Mouse (Mus musculus) adrenal gland, postnatal 14 days (tissue): ENCODE results near the gene Jmjd1c. TPM values are rescaled to one million over a fixed set of nuclear protein-coding genes. Genes with fewer than 3 reads are reported as not detected.
"Not testable (repeated sequence)": the region's sequence is repeated elsewhere in the genome, so short reads cannot be mapped to it uniquely, and the experiment has no call there.

Source experiments
- DNase-seq: peaks from one replicate; pipeline ENCODE4 v3.0.0; 2021; ENCODE audit warnings: mixed read lengths
- total RNA-seq: library from RNA; stranded (reverse); gene quantifications from 2 replicates; pipeline ENCODE4 v1.2.3, GENCODE M21; 2021

Gene Jmjd1c
- total RNA-seq, 1 experiment from 2014 or later: 56.4 TPM

- no peak for DNase-seq
Measured at GRCm38 (mm10) chr10:67104543-67104942, 8.6 kb downstream of the Jmjd1c start.

DNA sequence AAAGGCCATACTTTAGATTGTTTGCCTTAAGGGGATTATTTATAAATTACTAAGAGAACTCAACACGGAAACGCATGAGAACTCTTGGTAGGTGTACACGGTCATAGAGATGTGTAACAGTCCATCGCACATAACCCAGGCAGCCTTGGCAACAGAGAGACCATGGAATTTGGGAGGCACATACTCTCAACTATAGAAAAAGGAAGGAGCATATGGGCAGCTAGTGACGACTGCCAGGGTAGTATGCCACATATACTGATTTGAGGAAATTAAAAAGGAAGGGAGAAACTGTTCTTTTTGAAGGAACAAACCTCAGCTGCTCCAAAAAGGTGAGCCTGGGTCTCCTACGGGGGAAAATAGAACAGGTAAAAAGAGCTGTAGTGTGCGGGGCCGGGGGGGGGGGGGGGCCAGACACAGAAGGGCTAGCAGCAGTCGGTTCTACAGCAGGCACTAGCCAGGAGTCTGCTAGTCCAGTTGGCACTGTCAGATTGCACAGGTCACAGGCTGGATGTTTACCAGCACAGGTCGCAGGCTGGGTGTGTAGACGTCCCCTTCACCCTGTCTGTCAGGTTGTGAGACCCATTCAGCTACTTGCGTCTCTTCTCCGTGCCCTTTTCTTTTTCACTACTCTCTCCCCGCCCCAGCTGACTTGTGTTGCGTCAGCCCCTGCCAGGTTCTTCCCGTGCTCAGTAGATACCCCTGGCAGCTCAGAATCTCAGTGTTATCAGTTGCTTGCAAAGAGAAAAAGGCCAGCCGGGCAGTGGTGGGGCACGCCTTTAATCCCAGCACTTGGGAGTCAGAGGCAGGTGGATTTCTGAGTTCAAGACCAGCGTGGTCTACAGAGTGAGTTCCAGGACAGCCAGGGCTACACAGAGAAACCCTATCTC is 9.6 kb downstream of the Jmjd1c start:
- no peak for DNase-seq

DNA sequence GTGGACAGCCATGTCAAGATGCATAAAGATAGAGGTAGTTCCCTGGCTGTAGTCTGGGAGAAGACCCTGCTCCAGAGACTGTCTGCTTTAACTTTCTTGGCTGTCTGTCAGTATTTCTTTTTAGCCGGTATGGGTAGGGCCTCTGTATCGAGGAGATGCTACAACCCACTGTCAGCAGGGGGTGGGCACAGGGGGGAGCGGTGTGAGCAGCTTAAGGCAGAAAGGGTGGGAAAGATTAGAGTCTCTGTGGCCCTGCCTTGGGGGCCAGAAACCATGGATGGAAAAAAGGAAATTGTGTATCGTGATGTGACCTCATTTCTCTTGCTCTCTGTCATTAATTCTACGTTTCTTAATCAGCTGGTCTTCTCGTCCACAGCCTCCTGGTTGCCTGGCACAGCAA is 10.5 kb downstream of the Jmjd1c start:
- DNase-seq: no peak

GRCm38 (mm10) chr10:67107017-67107761 is 11.3 kb downstream of the Jmjd1c start:
- no peak for DNase-seq

DNA sequence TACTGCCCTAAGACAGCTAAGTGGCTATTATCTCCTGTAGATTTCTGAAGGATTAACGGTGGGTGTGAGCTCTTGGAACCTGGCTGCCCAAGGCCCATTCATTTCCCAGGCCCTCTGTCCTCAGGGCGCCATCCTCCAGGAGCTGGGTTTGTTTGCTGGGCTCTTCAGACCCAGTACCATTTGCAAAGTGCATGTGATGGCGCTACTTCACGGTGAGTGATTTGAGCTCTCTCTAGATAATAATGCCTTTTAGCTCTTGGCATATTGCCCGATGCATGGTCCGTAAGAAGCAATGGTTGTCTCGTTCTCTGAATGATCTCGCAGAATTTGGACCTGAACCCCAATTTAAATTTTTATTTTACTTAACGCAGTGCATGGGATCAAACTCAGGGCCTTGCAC is 12.2 kb downstream of the Jmjd1c start:
- DNase-seq: no peak

DNA sequence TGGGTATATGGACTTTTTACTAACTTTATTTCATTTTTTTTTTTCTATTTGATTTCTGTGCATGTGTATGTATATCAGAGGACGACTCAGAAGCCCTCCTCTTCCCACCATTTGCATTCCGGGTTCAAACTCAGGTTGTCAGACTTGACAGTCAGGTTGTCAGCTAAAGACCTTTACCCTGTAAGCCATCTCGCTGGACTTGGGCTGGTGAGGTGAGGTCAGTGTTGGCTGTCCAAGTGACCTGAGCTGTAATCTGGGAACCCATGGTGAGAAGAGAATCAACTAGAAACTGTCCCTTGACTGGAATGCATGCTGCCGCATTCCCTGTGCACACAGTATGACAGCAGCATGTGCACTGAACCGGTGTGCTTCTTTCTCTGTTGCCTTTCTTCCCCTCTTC is 13.7 kb downstream of the Jmjd1c start:
- no peak for DNase-seq

GRCm38 (mm10) chr10:67111044-67111798 is 15.3 kb downstream of the Jmjd1c start:
- no peak for DNase-seq

- DNase-seq: no peak
Measured at GRCm38 (mm10) chr10:67111799-67112177, 15.9 kb downstream of the Jmjd1c start.

DNA sequence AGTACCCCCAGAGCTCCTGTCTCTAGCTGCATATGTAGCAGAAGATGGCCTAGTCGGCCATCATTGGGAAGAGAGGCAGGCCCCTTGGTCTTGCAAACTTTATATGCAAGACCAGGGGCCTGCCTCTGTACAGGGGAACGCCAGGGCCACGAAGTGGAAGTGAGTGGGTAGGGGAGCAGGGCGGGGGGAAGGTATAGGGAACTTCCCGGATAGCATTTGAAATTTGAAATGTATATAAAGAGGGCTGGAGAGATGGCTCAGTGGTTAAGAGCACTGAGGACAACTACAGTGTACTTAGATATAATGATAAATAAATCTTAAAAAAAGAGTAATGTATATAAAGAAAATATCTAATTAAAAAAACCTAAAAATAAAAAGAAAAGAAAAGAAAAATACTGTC is 17.0 kb downstream of the Jmjd1c start:
- not testable (repeated sequence) for DNase-seq

DNA sequence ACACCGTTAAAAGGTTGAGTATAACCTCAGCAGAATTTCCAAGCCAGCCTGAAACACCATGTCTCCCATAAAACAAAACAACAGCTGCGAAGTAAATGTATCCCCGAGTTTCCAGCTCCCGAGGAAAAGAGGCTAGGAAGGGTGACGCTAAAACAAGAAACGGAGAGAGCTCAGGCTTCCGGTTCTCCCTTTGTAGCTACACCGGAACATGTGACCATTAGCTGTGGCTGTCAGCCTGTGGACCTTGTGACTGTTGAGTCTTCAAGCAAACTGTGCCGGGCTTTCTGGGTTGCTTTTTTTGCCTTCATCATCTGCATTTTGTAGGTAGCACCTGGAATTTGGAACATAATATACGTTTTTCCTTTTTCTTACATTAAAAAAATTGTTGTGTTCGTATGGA is 17.9 kb downstream of the Jmjd1c start:
- DNase-seq: no peak

GRCm38 (mm10) chr10:67115115-67115514 is 19.2 kb downstream of the Jmjd1c start:
- peak; percentile 31 for DNase-seq

DNA sequence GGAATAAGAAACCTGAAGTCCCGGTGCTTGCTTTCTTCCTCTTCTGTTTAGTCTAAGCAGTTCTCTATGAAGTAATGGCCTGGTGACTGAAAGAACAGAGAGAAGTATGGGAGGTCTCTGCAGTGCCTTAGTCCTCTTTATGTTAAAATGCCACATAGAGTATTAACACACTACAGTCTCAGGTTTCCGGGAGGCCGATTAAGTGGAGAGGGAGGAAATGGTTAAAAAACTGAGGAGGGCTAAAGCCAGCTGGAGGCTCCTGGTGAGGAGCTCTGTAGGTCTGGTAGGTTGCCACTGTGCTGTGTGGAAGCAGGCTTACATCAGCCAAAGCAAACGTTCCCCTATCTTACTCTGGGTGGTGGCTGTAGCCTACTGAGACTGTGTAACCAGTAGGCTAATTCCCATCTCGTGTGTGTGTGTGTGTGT is 19.8 kb downstream of the Jmjd1c start:
- DNase-seq: peak; percentile 54

DNA sequence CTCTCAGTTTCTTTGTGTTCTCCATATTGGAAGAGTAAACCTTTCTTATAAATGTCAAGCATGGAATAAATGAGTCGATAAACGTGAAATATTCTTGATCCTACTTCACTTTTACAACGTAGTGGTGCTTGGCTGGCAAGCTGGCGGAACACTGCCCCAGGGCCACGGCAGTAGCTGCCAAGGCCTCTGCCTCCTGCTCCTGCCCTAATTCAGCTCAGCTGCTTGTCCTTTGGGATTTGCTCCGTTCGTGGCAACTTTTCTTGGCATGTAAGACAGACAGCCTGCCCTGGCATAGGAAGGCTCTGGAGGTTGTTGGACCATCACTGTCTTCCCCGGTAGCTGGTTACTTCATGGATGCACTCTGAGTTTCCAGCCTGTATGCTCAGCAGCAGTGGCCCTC is 20.3 kb downstream of the Jmjd1c start:
- DNase-seq: peak; percentile 81

DNA sequence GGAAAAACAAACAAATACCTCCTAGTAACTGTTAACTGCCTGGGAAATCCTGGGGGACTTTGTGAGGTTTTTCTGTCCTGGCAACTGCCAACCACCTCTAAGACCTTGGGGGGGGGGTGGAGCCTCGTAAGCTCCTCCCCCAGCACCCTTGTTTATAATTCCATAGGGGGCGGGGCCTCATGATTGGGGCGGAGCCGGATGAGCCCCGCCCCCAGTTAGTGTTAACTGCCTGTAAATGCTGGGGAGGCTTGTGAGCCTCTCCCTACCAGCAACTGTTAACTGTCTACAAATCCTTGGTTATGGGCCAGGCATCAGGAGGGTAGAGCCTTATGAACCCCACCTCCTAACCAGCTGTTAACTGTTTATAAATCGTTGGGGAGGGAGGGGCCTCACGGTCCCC is 23.4 kb downstream of the Jmjd1c start:
- DNase-seq: no peak

- no peak for DNase-seq
Measured at GRCm38 (mm10) chr10:67120180-67120579, 24.3 kb downstream of the Jmjd1c start.

- DNase-seq: no peak
Measured at GRCm38 (mm10) chr10:67120640-67121039, 24.7 kb downstream of the Jmjd1c start.

- no peak for DNase-seq
Measured at GRCm38 (mm10) chr10:67123756-67124155, 27.8 kb downstream of the Jmjd1c start.

GRCm38 (mm10) chr10:67124156-67124555 is 28.2 kb downstream of the Jmjd1c start:
- no peak for DNase-seq

DNA sequence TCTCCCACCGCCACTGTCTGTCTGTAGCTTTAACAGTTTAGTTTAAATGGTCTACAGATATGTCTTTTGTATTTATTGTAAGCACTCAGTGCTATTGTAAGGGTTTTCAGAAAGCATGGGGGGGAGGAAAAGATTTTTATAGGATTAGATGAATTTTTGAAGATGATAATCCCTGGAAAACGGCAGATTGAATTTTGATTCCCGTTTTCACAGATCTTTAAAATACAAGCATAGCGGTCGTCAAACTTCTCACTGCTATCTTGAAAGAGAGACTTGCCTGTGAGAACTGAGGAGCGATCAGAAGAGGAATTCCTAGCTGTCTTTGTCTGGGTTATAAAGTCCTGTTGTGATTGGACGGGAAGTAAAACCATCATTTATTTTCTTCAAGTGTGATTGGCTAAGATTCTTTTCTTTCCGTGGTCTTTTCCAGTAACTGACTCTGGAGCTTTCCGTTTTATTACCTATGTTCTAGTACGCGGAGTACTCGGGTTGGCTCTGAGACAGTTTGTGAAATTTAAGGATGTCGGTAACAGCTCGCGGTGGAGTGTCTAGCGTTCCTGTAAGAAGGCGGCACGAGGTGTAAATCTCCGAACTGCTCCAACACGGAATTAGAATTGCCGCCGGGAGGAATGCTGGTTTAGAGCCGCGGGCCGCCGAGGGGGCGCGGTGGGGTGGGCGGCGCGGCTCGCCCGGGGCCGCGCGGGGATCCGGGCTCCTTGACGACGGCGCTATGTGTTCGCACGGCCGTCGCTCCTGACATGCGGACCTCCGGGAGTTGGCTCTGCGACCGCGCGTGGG is 30.3 kb downstream of the Jmjd1c start:
- DNase-seq: peak; percentile 64

GRCm38 (mm10) chr10:67126859-67127758 is 31.2 kb downstream of the Jmjd1c start:
- DNase-seq: peak; percentile 72

DNA sequence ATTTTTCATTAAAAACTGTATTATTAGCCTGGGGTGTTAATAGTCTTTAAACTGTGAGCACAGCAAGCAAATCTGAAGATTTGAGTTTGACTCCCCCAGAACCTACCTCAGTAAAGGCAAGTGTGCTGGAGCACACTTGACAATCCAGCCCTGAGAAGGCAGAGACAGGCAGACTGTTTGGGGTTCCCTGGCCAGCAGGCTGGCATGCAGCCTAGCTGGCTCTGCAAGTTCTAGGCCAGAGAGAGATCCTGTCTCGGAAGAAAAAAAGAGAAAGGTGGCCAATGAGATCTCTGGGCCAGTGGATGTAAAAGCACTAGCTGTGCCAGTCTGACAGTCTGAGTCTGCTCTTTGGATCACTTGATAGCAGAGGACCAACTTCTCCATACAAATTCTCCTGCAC is 33.6 kb downstream of the Jmjd1c start:
- DNase-seq: no peak
